Mouse (Mus musculus): ENCODE measurements around the gene Ppt2.

Gene Ppt2

GRCm38 (mm10) chr17:34656666-34657065 is 28.4 kb upstream of the Ppt2 start:
- peak; percentile 37 for DNase-seq (ENCODE audit: low read depth, low spot score)

- DNase-seq (ENCODE audit: low read depth, low spot score) = peak; percentile 99
These were observed 27.3 kb upstream of the Ppt2 start for GRCm38 (mm10) chr17:34655581-34655991.

- no peak for DNase-seq (ENCODE audit: low read depth, low spot score)
These were observed 26.9 kb upstream of the Ppt2 start for GRCm38 (mm10) chr17:34655160-34655559.

- no peak for DNase-seq (ENCODE audit: low read depth, low spot score)
These were observed 26.1 kb upstream of the Ppt2 start for GRCm38 (mm10) chr17:34654392-34654791.

GRCm38 (mm10) chr17:34653746-34654285 is 25.5 kb upstream of the Ppt2 start:
- DNase-seq (ENCODE audit: low read depth, low spot score) = peak; percentile 92

GRCm38 (mm10) chr17:34652985-34653384 is 24.7 kb upstream of the Ppt2 start:
- DNase-seq (ENCODE audit: low read depth, low spot score) = no peak

GRCm38 (mm10) chr17:34652546-34652945 is 24.2 kb upstream of the Ppt2 start:
- DNase-seq (ENCODE audit: low read depth, low spot score) = no peak

- DNase-seq (ENCODE audit: low read depth, low spot score) = peak; percentile 60
These were observed 23.4 kb upstream of the Ppt2 start for GRCm38 (mm10) chr17:34651507-34652221.

- DNase-seq (ENCODE audit: low read depth, low spot score) = no peak
These were observed 22.5 kb upstream of the Ppt2 start for GRCm38 (mm10) chr17:34650781-34651180.

- no peak for DNase-seq (ENCODE audit: low read depth, low spot score)
These were observed 21.0 kb upstream of the Ppt2 start for GRCm38 (mm10) chr17:34649106-34649864.

GRCm38 (mm10) chr17:34648141-34648890 is 20.0 kb upstream of the Ppt2 start:
- DNase-seq (ENCODE audit: low read depth, low spot score) = no peak

- peak; percentile 100 for DNase-seq (ENCODE audit: low read depth, low spot score)
These were observed 18.8 kb upstream of the Ppt2 start, which contains the start of gene Atf6b for GRCm38 (mm10) chr17:34646906-34647787. Gene Atf6b (plus strand): TSS chr17:34647146.

GRCm38 (mm10) chr17:34645831-34646511 is 17.7 kb upstream of the Ppt2 start:
- no peak for DNase-seq (ENCODE audit: low read depth, low spot score)

GRCm38 (mm10) chr17:34645256-34645829 is 17.0 kb upstream of the Ppt2 start:
- DNase-seq (ENCODE audit: low read depth, low spot score) = peak; percentile 59

- DNase-seq (ENCODE audit: low read depth, low spot score) = peak; percentile 99
These were observed 16.3 kb upstream of the Ppt2 start, which contains the start of gene Fkbpl for GRCm38 (mm10) chr17:34644608-34645007. Gene Fkbpl (plus strand): TSS chr17:34644764.

GRCm38 (mm10) chr17:34643944-34644343 is 15.6 kb upstream of the Ppt2 start:
- peak; percentile 69 for DNase-seq (ENCODE audit: low read depth, low spot score)

GRCm38 (mm10) chr17:34643379-34643778 is 15.1 kb upstream of the Ppt2 start:
- DNase-seq (ENCODE audit: low read depth, low spot score) = no peak

- DNase-seq (ENCODE audit: low read depth, low spot score) = no peak
These were observed 13.6 kb upstream of the Ppt2 start for GRCm38 (mm10) chr17:34641945-34642344.

- peak; percentile 95 for DNase-seq (ENCODE audit: low read depth, low spot score)
These were observed 12.7 kb upstream of the Ppt2 start for GRCm38 (mm10) chr17:34640778-34641601.

Measured in 3T3-L1 (cell line).